Mouse (Mus musculus): Measurements from ENCODE around the gene Sdk1. TPM values are rescaled to one million over a fixed set of nuclear protein-coding genes. Genes with fewer than 3 reads are reported as not detected.

Gene Sdk1
- 1 to 10 TPM in 1 of 2 experiments, under 1 TPM in 1; 0.94 to 1.0 TPM for total RNA-seq (2021)
- polyA plus RNA-seq (2012; rRNA removed) = 0.33 and 0.94 TPM in 2 replicates
- long read RNA-seq = 0 reads

DNA sequence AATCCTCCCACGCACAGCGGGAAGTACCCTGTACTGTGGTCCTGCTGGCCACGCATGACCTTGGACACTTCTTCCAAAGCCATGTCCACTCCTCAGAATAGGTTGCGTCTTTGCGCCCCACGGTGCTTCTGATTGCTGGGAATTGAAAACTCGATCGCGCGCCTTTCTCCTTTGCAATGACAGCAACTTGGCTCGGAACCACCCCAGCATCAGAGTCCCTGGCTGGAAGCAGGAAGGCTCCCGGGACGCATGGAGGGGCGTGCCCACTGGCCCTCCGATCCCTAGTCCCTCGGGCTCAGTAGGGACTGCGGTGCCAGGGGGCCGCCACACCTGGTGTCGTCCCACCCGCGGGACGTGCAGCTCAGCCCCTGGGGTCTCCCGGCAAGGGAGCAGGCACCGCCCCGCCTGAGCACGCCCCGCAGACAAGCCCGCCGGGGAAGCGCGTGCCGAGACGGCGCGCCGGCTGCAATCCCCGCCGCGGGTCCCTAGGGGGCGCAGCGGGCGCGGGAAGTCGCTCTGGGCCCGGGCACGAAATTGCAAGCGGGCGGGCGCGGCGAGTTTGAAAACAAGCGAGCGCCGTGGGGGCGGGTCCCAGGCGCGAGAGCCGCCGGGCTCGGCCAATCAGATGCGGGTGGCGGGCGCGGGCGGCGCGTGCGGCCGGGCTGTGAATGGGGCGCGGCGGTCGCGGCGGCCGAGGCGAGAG is at the start of gene Sdk1:
Gene Sdk1 (plus strand): TSS at position 650 of the 703 bp plus-strand sequence.
- no peak for TF ChIP-seq POLR2A (IDR thresholded peaks at IDR 0.05; ENCODE audit: insufficient read depth, low read depth, low read length)
- TF ChIP-seq CTCF (IDR thresholded peaks at IDR 0.05) = peak; percentile 88
- intact Hi-C loops (cut with DNase I) = loop anchor here (2.0 to 10.0 kb wide), 3 partner anchors 146 to 1214 kb away; no protein-coding TSS in a partner anchor
- peaks cover 2% of the 10 kb centered on the region for H3K4me1 ChIP-seq (ENCODE audit: control insufficient read depth, insufficient read depth, low read length)
- no peaks in the 10 kb centered on the region for H3K36me3 ChIP-seq (ENCODE audit: control insufficient read depth, insufficient read depth, low read length)
- WGBS = under 1% methylated on average over 68 of the region's 77 CpGs
- peaks cover 12% of the 10 kb centered on the region for H3K27me3 ChIP-seq (ENCODE audit: control insufficient read depth, insufficient read depth, low read length)
- H3K4me3 ChIP-seq = peak within 1 kb of the TSS; percentile 54
- no peaks in the 10 kb centered on the region for H3K79me2 ChIP-seq (replicated peaks; ENCODE audit: control insufficient read depth, insufficient read depth, low read length)
- peak; percentile 95 to 96 for DNase-seq
- H3K9ac ChIP-seq (ENCODE audit: low read depth, low read length) = peak within 1 kb of the TSS; percentile 97
- H3K27ac ChIP-seq = no peak within 1 kb of the TSS

- Histone ChIP-seq H3K9ac (ENCODE audit: low read depth, low read length) (no peak overlapping the region), H3K79me2 (replicated peaks; ENCODE audit: control insufficient read depth, insufficient read depth, low read length) (no peaks in the 10 kb centered on the region), H3K27me3 (ENCODE audit: control insufficient read depth, insufficient read depth, low read length) (no peaks in the 10 kb centered on the region), H3K27ac (no peak overlapping the region), H3K4me3 (no peak overlapping the region), H3K4me1 (ENCODE audit: control insufficient read depth, insufficient read depth, low read length) (no peaks in the 10 kb centered on the region), H3K36me3 (ENCODE audit: control insufficient read depth, insufficient read depth, low read length) (no peaks in the 10 kb centered on the region)
- DNase-seq = no peak
- no peak for TF ChIP-seq CTCF (IDR thresholded peaks at IDR 0.05)
- no peak for TF ChIP-seq POLR2A (IDR thresholded peaks at IDR 0.05; ENCODE audit: insufficient read depth, low read depth, low read length)
- TF ChIP-seq EP300 (IDR thresholded peaks at IDR 0.05; ENCODE audit: insufficient read depth, low read depth, low read length) = no peak
- intact Hi-C loops (cut with DNase I) = no loop called here
- 46% methylated on average over 4 of the region's 4 CpGs for WGBS
These were observed 44.0 kb upstream of the Sdk1 start for GRCm38 (mm10) chr5:141197278-141197677.

DNA sequence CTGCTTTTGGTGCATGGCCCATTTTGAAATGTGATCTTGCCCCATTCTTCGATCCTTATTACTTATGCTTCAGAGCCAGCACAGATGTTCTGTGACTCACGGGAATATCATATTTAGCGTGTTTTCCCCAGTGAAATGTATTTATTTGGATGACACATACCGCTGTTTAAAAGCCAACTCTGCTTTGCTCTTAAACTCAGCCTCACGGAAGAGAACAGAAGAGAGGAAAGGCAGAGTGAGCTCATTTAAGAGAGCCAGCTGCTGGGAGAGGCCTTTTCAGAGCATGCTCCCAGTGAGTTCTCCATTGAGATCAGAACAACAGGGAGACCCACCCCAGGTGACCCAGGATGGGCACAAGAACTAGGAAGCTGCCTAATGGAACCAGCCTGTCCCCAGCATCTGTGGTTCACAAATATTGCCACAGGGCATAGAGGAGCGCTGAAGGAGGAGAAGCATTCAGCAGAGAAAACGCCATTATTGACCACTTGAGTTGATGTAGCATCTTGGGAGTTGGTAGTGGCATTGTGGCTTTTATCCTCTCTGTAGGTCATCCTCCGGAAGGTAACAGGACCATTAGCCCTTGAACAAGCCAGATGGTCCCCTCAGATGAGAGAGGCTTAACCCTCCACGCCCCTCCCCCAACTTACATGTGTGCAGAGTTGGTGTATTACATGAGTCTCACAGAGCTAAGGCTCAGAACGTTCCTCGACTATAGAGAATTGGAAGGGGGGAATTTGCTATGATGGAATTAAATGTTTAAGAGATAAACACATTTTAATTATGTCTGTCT is 38.8 kb upstream of the Sdk1 start:
- WGBS = 81% methylated on average over 11 of the region's 11 CpGs
- Histone ChIP-seq H3K79me2 (replicated peaks; ENCODE audit: control insufficient read depth, insufficient read depth, low read length) (no peaks in the 10 kb centered on the region), H3K9ac (ENCODE audit: low read depth, low read length) (no peak overlapping the region), H3K36me3 (ENCODE audit: control insufficient read depth, insufficient read depth, low read length) (no peaks in the 10 kb centered on the region), H3K4me1 (ENCODE audit: control insufficient read depth, insufficient read depth, low read length) (no peaks in the 10 kb centered on the region), H3K27ac (no peak overlapping the region), H3K4me3 (no peak overlapping the region), H3K27me3 (ENCODE audit: control insufficient read depth, insufficient read depth, low read length) (no peaks in the 10 kb centered on the region)
- TF ChIP-seq POLR2A (IDR thresholded peaks at IDR 0.05; ENCODE audit: insufficient read depth, low read depth, low read length) (no peak), EP300 (IDR thresholded peaks at IDR 0.05; ENCODE audit: insufficient read depth, low read depth, low read length) (no peak), CTCF (IDR thresholded peaks at IDR 0.05) (no peak)
- intact Hi-C loops (cut with DNase I) = no loop called here
- no peak for DNase-seq

GRCm38 (mm10) chr5:141207061-141207460 is 34.2 kb upstream of the Sdk1 start:
- H3K27ac ChIP-seq = no peak overlapping the region
- 29% methylated on average over 5 of the region's 5 CpGs for WGBS
- H3K27me3 ChIP-seq (ENCODE audit: control insufficient read depth, insufficient read depth, low read length) = no peaks in the 10 kb centered on the region
- no peaks in the 10 kb centered on the region for H3K4me1 ChIP-seq (ENCODE audit: control insufficient read depth, insufficient read depth, low read length)
- no peak for DNase-seq
- intact Hi-C loops (cut with DNase I) = no loop called here
- no peak for TF ChIP-seq CTCF (IDR thresholded peaks at IDR 0.05)
- TF ChIP-seq POLR2A (IDR thresholded peaks at IDR 0.05; ENCODE audit: insufficient read depth, low read depth, low read length) = no peak
- no peak for TF ChIP-seq EP300 (IDR thresholded peaks at IDR 0.05; ENCODE audit: insufficient read depth, low read depth, low read length)
- H3K79me2 ChIP-seq (replicated peaks; ENCODE audit: control insufficient read depth, insufficient read depth, low read length) = no peaks in the 10 kb centered on the region
- H3K36me3 ChIP-seq (ENCODE audit: control insufficient read depth, insufficient read depth, low read length) = no peaks in the 10 kb centered on the region
- no peak overlapping the region for H3K9ac ChIP-seq (ENCODE audit: low read depth, low read length)
- H3K4me3 ChIP-seq = no peak overlapping the region

- no peaks in the 10 kb centered on the region for H3K27me3 ChIP-seq (ENCODE audit: control insufficient read depth, insufficient read depth, low read length)
- DNase-seq = no peak
- H3K9ac ChIP-seq (ENCODE audit: low read depth, low read length) = no peak overlapping the region
- intact Hi-C loops (cut with DNase I) = no loop called here
- 54% methylated on average over 3 of the region's 3 CpGs for WGBS
- TF ChIP-seq POLR2A (IDR thresholded peaks at IDR 0.05; ENCODE audit: insufficient read depth, low read depth, low read length) (no peak), EP300 (IDR thresholded peaks at IDR 0.05; ENCODE audit: insufficient read depth, low read depth, low read length) (no peak), CTCF (IDR thresholded peaks at IDR 0.05) (no peak)
- no peaks in the 10 kb centered on the region for H3K36me3 ChIP-seq (ENCODE audit: control insufficient read depth, insufficient read depth, low read length)
- H3K79me2 ChIP-seq (replicated peaks; ENCODE audit: control insufficient read depth, insufficient read depth, low read length) = no peaks in the 10 kb centered on the region
- H3K27ac ChIP-seq = no peak overlapping the region
- H3K4me1 ChIP-seq (ENCODE audit: control insufficient read depth, insufficient read depth, low read length) = no peaks in the 10 kb centered on the region
- no peak overlapping the region for H3K4me3 ChIP-seq
These were observed 16.0 kb upstream of the Sdk1 start for GRCm38 (mm10) chr5:141225243-141225642.

DNA sequence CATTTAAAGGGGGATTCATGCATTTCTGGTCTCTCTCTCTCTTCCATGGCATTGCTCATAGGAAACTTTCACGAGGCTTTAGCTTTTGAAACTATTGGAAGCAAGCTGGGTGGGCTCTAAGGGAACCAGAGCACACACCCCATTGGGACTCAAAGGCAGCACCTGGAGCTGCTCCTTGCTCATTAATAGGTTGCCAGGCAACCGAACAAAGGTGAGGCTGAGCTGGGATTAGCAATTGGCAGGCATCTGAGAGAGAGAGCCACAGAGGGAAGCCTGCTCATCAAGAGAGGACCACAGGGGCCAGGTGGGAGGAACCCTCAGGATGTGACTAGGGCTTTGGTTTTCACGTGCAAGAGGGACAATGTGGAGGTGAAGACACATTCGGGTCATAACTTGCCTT is 7.0 kb upstream of the Sdk1 start:
- H3K27me3 ChIP-seq (ENCODE audit: control insufficient read depth, insufficient read depth, low read length) = no peaks in the 10 kb centered on the region
- no peaks in the 10 kb centered on the region for H3K79me2 ChIP-seq (replicated peaks; ENCODE audit: control insufficient read depth, insufficient read depth, low read length)
- DNase-seq = no peak
- TF ChIP-seq POLR2A (IDR thresholded peaks at IDR 0.05; ENCODE audit: insufficient read depth, low read depth, low read length) (no peak), CTCF (IDR thresholded peaks at IDR 0.05) (no peak), EP300 (IDR thresholded peaks at IDR 0.05; ENCODE audit: insufficient read depth, low read depth, low read length) (no peak)
- no peak overlapping the region for H3K9ac ChIP-seq (ENCODE audit: low read depth, low read length)
- no peaks in the 10 kb centered on the region for H3K36me3 ChIP-seq (ENCODE audit: control insufficient read depth, insufficient read depth, low read length)
- 36% methylated on average over 4 of the region's 4 CpGs for WGBS
- no peak overlapping the region for H3K27ac ChIP-seq
- no peaks in the 10 kb centered on the region for H3K4me1 ChIP-seq (ENCODE audit: control insufficient read depth, insufficient read depth, low read length)
- no peak overlapping the region for H3K4me3 ChIP-seq
- intact Hi-C loops (cut with DNase I) = no loop called here

Measured in heart, adult 2 months (tissue).